22 mouse cellular contexts compared by ENCODE assay signal in genomic region chr2:136788379-136788778, GRCm38 (mm10).
DNase-seq lines count a peak whose midpoint lies in the region; TF ChIP-seq lines count a peak whose summit lies in the region.
"Had no signal": no experiment of that assay in that cellular context is flagged by ENCODE, and none has a peak within 500 bp of the region (broad histone marks: within the 10 kb centered on the region; RNA-seq: fewer than 3 reads in every experiment).

No protein-coding gene starts in this region.

- no peak overlapping the region for H3K4me3 ChIP-seq in left cerebral cortex, adult 2 months
- H3K4me3 ChIP-seq: embryonic facial prominence, embryonic 13.5 days; limb, embryonic 12.5 days; liver, embryonic 13.5 days; lung, embryonic 15.5 days; midbrain, embryonic 12.5 days; myocyte; neural tube, embryonic 15.5 days had no signal

- intact Hi-C loops in left cerebral cortex, adult 2 months (cut with DNase I), result loop anchor here (2.0 kb wide), 1 partner anchor 14 kb away; no protein-coding TSS in a partner anchor

- no peak for TF ChIP-seq CTCF in left cerebral cortex, adult 2 months (IDR thresholded peaks at IDR 0.05)

- H3K27ac ChIP-seq in left cerebral cortex, adult 2 months, result peak overlapping the region; percentile 81
- H3K27ac ChIP-seq: embryonic facial prominence, embryonic 13.5 days; limb, embryonic 12.5 days; liver, embryonic 13.5 days; lung, embryonic 15.5 days; macrophage; midbrain, embryonic 12.5 days; neural tube, embryonic 15.5 days had no signal

- peak; percentile 68 to 78 for DNase-seq in layer of hippocampus, adult 18-20 months (ENCODE audit: low spot score in 2 of 2)
- no peak for DNase-seq in layer of hippocampus, adult 9-10 months (ENCODE audit: low spot score)
- peak; percentile 91 for DNase-seq in frontal cortex, adult 2 months (ENCODE audit: extremely low spot score in 1 of 2, low spot score in 1 of 2)
- peak; percentile 65 to 77 for DNase-seq in left cerebral cortex, adult 2 months (ENCODE audit: extremely low spot score in 1 of 2, low spot score in 2 of 2)
- peak; percentile 38 for DNase-seq in right cerebral cortex, postnatal 14 days
- DNase-seq in cerebellum, postnatal 36 days, result no peak
- no peak for DNase-seq in yolk sac, embryonic 10.5 days (ENCODE audit: low spot score)
- DNase-seq in urinary bladder, postnatal 4 days (ENCODE audit: low spot score in 2 of 2), result no peak
- DNase-seq: adrenal gland, adult 2 months; heart, adult 18-20 months; heart, postnatal 4 days; kidney, adult 11 months; kidney, postnatal 14 days; liver, embryonic 13.5 days; thymus, postnatal 36 days had no signal

Comparison
In these comparisons a context has a peak if more than half of its experiments do, and no peak if none do; other contexts are left out.
1. DNase-seq: peak in layer of hippocampus, adult 18-20 months (2 of 2), frontal cortex, adult 2 months (2 of 2), left cerebral cortex, adult 2 months (2 of 2) and right cerebral cortex, postnatal 14 days (single experiment); none in layer of hippocampus, adult 9-10 months (single experiment), cerebellum, postnatal 36 days (0 of 2), yolk sac, embryonic 10.5 days (single experiment) and urinary bladder, postnatal 4 days (0 of 2).